Comparison of ENCODE assay signal across 8 mouse cellular contexts in genomic region chr13:35741040-35741619, GRCm38 (mm10).
A peak's percentile ranks its signal among the peaks of the same experiment; 100 is the strongest.
DNase-seq lines count a peak whose midpoint lies in the region; ATAC-seq and TF ChIP-seq lines count a peak whose summit lies in the region.

No protein-coding gene starts in this region.

- H3K4me3 ChIP-seq in hindbrain, embryonic 12.5 days = peak overlapping the region; percentile 91

- H3K9ac ChIP-seq in hindbrain, embryonic 12.5 days = peak overlapping the region; percentile 89

- WGBS in hindbrain, embryonic 12.5 days = 0% methylated on average over 27 of the region's 68 CpGs

- H3K36me3 ChIP-seq in hindbrain, embryonic 12.5 days = no peaks in the 10 kb centered on the region

- DNase-seq in Patski (ENCODE audit: low read depth, low spot score) = peak; percentile 53
- DNase-seq in cerebellum, postnatal 10 days = peak; percentile 91 to 95
- peak; percentile 80 to 85 for DNase-seq in frontal cortex, postnatal 10 days (ENCODE audit: low spot score in 2 of 2)
- DNase-seq in layer of hippocampus, postnatal 14 days (ENCODE audit: low spot score in 2 of 2) = peak; percentile 82 to 88
- peak; percentile 95 for DNase-seq in lung, postnatal 10 days
- peak; percentile 95 for DNase-seq in ovary, postnatal 36 days (ENCODE audit: low spot score)
- DNase-seq in thymus, postnatal 14 days = peak; percentile 95

- peak; percentile 96 for TF ChIP-seq CTCF in Patski (IDR thresholded peaks at IDR 0.05)

- POLR2A ChIA-PET in Patski (lab: Charles Lee) = interaction anchor here (1.5 kb wide), 1 partner anchor 237 kb away, joined by 3 read pairs; no protein-coding TSS in a partner anchor

- 0 out of 2 replicates have a peak, but pooled peaks cover 7% of the 10 kb centered on the region for H3K9me3 ChIP-seq in hindbrain, embryonic 12.5 days (replicated peaks)

- H3K27me3 ChIP-seq in Patski = no peaks in the 10 kb centered on the region
- H3K27me3 ChIP-seq in hindbrain, embryonic 12.5 days = peaks cover 29% of the 10 kb centered on the region

- peak; percentile 92 for ATAC-seq in Patski
- ATAC-seq in hindbrain, embryonic 12.5 days (ENCODE audit: low FRiP score) = peak; percentile 94

- in situ Hi-C loops in Patski (cut with MboI; ENCODE audit: low pct_unique_long_range_greater_than_20kb) = no loop called here

- H3K4me2 ChIP-seq in hindbrain, embryonic 12.5 days (replicated peaks) = peak overlapping the region; percentile 75

- H3K27ac ChIP-seq in hindbrain, embryonic 12.5 days = peak overlapping the region; percentile 89

- H3K4me1 ChIP-seq in hindbrain, embryonic 12.5 days = peaks cover 11% of the 10 kb centered on the region

- CTCF ChIA-PET in Patski (lab: Charles Lee) = no interaction called here

Comparison
In these comparisons a context has a peak if more than half of its experiments do, and no peak if none do; other contexts are left out.
1. Peak in every context shown above with its lines: DNase-seq, ATAC-seq, H3K4me3 ChIP-seq and H3K27ac ChIP-seq.